In the genomic region with DNA sequence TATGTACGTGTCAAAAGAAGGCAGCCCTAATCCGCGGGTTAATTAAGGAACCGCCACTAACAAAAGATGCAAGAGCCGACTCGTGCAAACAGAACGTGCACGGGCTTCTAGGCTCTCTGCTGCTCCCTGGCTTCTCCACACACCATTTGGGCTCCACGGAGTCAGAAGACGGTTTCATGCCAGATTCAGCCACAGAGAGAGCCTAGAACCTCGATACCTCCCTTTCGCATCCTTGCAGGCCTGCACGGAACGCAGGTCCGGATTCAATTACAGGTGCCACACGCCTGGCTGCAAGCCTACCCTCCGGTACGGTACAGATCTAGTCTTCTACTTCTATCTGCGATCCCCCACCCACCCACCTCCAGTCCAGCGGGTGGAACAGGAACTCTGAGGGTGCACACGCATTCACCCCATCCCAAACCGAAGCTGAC, we compare ENCODE assay signal across 8 mouse cellular contexts. TPM values are rescaled to one million over a fixed set of nuclear protein-coding genes. Genes with fewer than 3 reads are reported as not detected.
DNase-seq lines count a peak whose midpoint lies in the region; ATAC-seq and TF ChIP-seq lines count a peak whose summit lies in the region.

No protein-coding gene starts in this region.

- ATAC-seq in CD4-positive, CD25-positive, alpha-beta regulatory T cell, adult 4 months, result no peak
- no peak for ATAC-seq in neural tube, embryonic 13.5 days (ENCODE audit: low read depth)

- peaks cover 100% of the 10 kb centered on the region for H3K4me1 ChIP-seq in neural tube, embryonic 13.5 days (replicated peaks)

- no peaks in the 10 kb centered on the region for H3K36me3 ChIP-seq in neural tube, embryonic 13.5 days

- peak overlapping the region; percentile 51 for H3K4me2 ChIP-seq in neural tube, embryonic 13.5 days

- H3K9ac ChIP-seq in neural tube, embryonic 13.5 days, result peak overlapping the region; percentile 22; the same call in 1 of the 2 replicates

- intact Hi-C loops in left cerebral cortex, adult 2 months (cut with DNase I), result no loop called here
- intact Hi-C loops in left cerebral cortex, postnatal 10 days (cut with DNase I), result no loop called here

- no peaks in the 10 kb centered on the region for H3K9me3 ChIP-seq in neural tube, embryonic 13.5 days

- H3K4me3 ChIP-seq in left cerebral cortex, adult 2 months, result peak overlapping the region; percentile 4
- peak overlapping the region; percentile 18 for H3K4me3 ChIP-seq in neural tube, embryonic 13.5 days

- H3K27me3 ChIP-seq in neural tube, embryonic 13.5 days, result peaks cover 3% of the 10 kb centered on the region; the same call in 1 of the 2 replicates

- WGBS in neural tube, embryonic 13.5 days, result 24% methylated on average over 22 of the region's 22 CpGs

- peak overlapping the region; percentile 80 for H3K27ac ChIP-seq in left cerebral cortex, adult 2 months
- peak overlapping the region; percentile 64 for H3K27ac ChIP-seq in neural tube, embryonic 13.5 days (replicated peaks)

- peak; percentile 66 for DNase-seq in CD4-positive, CD25-positive, alpha-beta regulatory T cell, adult 2 months (ENCODE audit: low read depth, low spot score)
- no peak for DNase-seq in left cerebral cortex, adult 2 months (ENCODE audit: extremely low spot score in 1 of 2, low spot score in 2 of 2)
- no peak for DNase-seq in left cerebral cortex, postnatal 10 days (ENCODE audit: extremely low spot score in 1 of 2, low spot score in 2 of 2)
- DNase-seq in induced T-regulatory cell, adult 2 months (ENCODE audit: low read depth), result peak; percentile 75
- no peak for DNase-seq in liver
- DNase-seq in ovary, adult 18-20 months (ENCODE audit: low spot score), result no peak

- peak; percentile 30 for TF ChIP-seq CTCF in left cerebral cortex, adult 2 months (IDR thresholded peaks at IDR 0.05)

RNA-seq across cellular contexts. Expression of gene Bcl11b, which starts 26.8 kb away (rescaled TPM):
- 10 to 100 TPM; 40.0 to 41.6 TPM for polyA plus RNA-seq in CD4-positive, CD25-positive, alpha-beta regulatory T cell, adult 4 months (2017; shearing (Covaris generic))
- 10 to 100 TPM; 57.8 to 69.0 TPM for total RNA-seq in left cerebral cortex, adult 2 months (2021)
- 10 to 100 TPM; 66.1 to 75.1 TPM for total RNA-seq in left cerebral cortex, postnatal 10 days (2021)
- 33.5 and 34.9 TPM in 2 replicates for polyA plus RNA-seq in neural tube, embryonic 13.5 days (2015; fragmentation: Nextera tagmentation; extraction: Ambion mirVana)

Comparison
In these comparisons a context has a peak if more than half of its experiments do, and no peak if none do; other contexts are left out.
1. DNase-seq: peak in CD4-positive, CD25-positive, alpha-beta regulatory T cell, adult 2 months (single experiment) and induced T-regulatory cell, adult 2 months (single experiment); none in left cerebral cortex, adult 2 months (0 of 2), left cerebral cortex, postnatal 10 days (0 of 2), liver (single experiment) and ovary, adult 18-20 months (single experiment).